Mouse (Mus musculus) lung, adult 18-20 months (tissue): ENCODE measurements around the gene Zfp61.
A peak's percentile ranks its signal among the peaks of the same experiment; 100 is the strongest.

Experiments
- DNase-seq, 2 experiments: peaks; one replicate each; pipeline ENCODE4 v3.0.0; 2022; ENCODE audit warnings: mixed read lengths in 2 of 2

Gene Zfp61

DNA sequence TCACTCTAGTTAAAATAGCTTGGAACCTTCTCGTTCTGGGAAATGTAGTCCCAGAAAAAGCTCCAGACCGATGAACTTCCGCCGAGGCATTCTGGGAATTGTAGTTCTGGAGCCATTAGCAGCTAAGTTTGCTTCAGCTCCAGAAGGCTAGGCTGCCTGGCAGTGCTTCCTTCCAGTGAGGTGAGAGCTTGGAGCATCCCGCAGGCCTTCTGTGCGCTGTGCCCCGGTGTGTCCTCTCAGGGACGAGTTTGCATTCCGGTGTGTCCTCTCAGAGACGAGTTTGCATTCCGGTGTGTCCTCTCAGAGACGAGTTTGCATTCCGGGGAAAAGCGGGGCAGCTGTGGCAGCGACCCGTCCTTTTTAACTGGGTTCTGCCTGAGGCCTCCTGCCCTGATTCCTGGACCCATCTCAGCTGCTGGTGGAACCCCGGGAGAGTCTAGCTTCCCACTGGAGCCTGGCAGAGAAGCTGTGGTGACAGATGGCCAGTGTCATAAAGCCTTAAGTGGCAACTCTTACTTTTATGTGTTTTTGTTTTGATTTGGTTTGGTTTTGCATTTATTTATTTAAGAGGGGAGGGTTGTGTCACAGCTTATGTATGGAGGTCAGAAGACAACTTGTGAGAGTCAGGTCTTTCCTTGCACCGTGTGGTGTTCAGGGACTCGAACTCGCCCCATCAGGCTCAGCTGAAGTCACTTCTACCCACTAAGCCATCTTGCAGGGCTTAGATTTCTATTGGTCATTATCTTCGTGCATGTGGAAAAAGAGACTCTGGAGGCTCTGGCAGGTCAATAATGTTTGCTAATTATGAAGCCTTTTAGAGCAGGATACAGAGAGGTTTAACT, 46.2 kb downstream of the Zfp61 start, which contains the start of gene Zfp108:
Zfp108 (plus strand) TSS at position 162 of the 842 bp plus-strand sequence.
- DNase-seq, result peak; percentile 87 to 89

DNA sequence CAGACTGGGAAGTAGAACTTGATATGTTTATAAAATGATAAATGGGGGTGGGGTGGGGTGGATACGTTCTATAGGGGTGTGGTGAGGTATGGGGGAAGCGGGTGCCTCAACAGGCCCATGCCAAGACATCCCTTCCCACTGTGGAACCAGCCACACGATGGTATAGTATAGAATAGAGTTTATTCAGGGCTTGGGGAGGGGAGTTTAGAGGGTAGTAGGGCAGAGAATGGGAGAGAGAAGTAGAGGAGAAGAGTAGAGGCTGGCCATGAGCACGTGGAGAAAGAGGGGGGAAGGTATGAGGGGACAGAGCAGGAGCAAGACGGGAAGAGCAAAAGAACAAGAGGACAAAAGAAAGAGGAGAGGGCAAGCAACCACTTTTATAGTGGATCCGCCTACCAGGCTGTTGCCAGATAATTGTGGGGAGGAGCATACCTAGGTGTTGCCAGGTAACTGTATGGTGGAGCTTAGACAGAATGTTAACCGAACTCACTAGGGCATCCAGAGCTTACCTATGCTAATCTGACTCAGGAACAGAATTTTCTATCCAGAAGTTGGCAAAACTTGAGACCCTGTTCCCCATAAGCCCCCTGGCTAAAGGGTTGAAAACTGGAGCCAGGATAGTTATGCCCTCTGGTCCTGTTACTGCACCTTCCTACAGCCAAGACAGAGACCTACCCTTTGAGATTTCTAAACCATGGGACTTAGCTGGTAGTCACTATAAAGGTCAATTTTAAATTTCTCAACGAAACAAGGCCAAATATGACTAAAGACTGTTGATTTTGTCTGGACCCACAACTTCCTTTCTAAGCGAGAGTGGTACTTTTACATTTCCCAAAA, 47.0 kb downstream of the Zfp61 start:
- DNase-seq, result no peak
